Mouse (Mus musculus) CH12.LX (cell line): ENCODE data around the gene Anapc10. TPM values are rescaled to one million over a fixed set of nuclear protein-coding genes. Genes with fewer than 3 reads are reported as not detected.

Source experiments
- DNase-seq: peaks from one replicate; pipeline ENCODE4 v3.0.0-alpha.2; 2013; ENCODE audit errors: extremely low read depth
- H3K27ac ChIP-seq: 2 replicates; pipeline ENCODE4 v1.5.1; 2012; ENCODE audit warnings: low read depth, mild to moderate bottlenecking, control low read depth, moderate library complexity; ENCODE audit not compliant: insufficient read depth
- H3K27me3 ChIP-seq: replicated peaks from 2 replicates; pipeline ENCODE3; 2012; ENCODE audit warnings: inconsistent platforms
- H3K36me3 ChIP-seq, 2 experiments: replicated peaks in 1 of 2; 2 replicates each; pipeline versions ENCODE3 to v1.6.1; 2012; ENCODE audit warnings: inconsistent platforms in 1 of 2, low read length in 1 of 2, mild to moderate bottlenecking in 1 of 2, mixed read lengths in 1 of 2, moderate library complexity in 1 of 2; ENCODE audit not compliant: control insufficient read depth in 1 of 2, insufficient read depth in 1 of 2
- H3K4me1 ChIP-seq, 2 experiments: 2 replicates each; pipeline ENCODE4 v1.6.1; 2012; ENCODE audit warnings: inconsistent platforms in 1 of 2, moderate library complexity in 1 of 2; ENCODE audit not compliant: insufficient read depth in 2 of 2, control insufficient read depth in 1 of 2
- H3K4me2 ChIP-seq: 2 replicates; pipeline ENCODE4 v1.6.1; 2012; ENCODE audit warnings: low read depth, mild to moderate bottlenecking, control low read depth; ENCODE audit not compliant: poor library complexity, insufficient read depth, severe bottlenecking
- H3K4me3 ChIP-seq, 3 experiments: fragments of 150-350 bp in 1 of 3; sonication (generic) in 1 of 3; replicated peaks in 1 of 3; 2 replicates each; pipeline versions ENCODE3 to v1.5.1; 2011 to 2012; ENCODE audit warnings: low read depth in 2 of 3, low read length in 2 of 3, mild to moderate bottlenecking in 2 of 3, moderate library complexity in 2 of 3, control low read depth in 1 of 3, improper control_type of control experiment in 1 of 3, inconsistent platforms in 1 of 3, mixed read lengths in 1 of 3; ENCODE audit not compliant: poor library complexity in 1 of 3
- H3K79me2 ChIP-seq: replicated peaks from 2 replicates; pipeline ENCODE4 v1.6.1; 2012; ENCODE audit warnings: mild to moderate bottlenecking, moderate library complexity; ENCODE audit not compliant: control insufficient read depth, poor library complexity, insufficient read depth, severe bottlenecking; ENCODE audit errors: extremely low read depth
- H3K9ac ChIP-seq: 2 replicates; pipeline ENCODE4 v1.6.1; 2012; ENCODE audit warnings: low read depth, mild to moderate bottlenecking, control low read depth, moderate library complexity; ENCODE audit not compliant: insufficient read depth
- H3K9me3 ChIP-seq: replicated peaks from 2 replicates; pipeline ENCODE3; 2012; ENCODE audit warnings: low read length, inconsistent platforms, mixed read lengths
- CHD2 ChIP-seq: IDR thresholded peaks from 2 replicates; pipeline ENCODE4 v1.6.1; 2011; ENCODE audit warnings: low read length, improper control_type of control experiment
- CTCF ChIP-seq, 2 experiments: IDR thresholded peaks in 1 of 2; conservative IDR thresholded peaks in 1 of 2; 2 replicates each; pipeline ENCODE4 v1.5.1; 2011 to 2012; ENCODE audit warnings: low read depth in 2 of 2, low read length in 2 of 2, improper control_type of control experiment in 1 of 2, inconsistent platforms in 1 of 2, mild to moderate bottlenecking in 1 of 2, moderate library complexity in 1 of 2
- EP300 ChIP-seq: IDR thresholded peaks from 2 replicates; pipeline ENCODE4 v1.6.1; 2011; ENCODE audit warnings: low read length, improper control_type of control experiment
- ETS1 ChIP-seq: conservative IDR thresholded peaks from 2 replicates; pipeline ENCODE4 v1.6.1; 2012; ENCODE audit warnings: low read depth, mild to moderate bottlenecking, inconsistent platforms, low read length, improper control_type of control experiment, moderate library complexity
- HCFC1 ChIP-seq: IDR thresholded peaks from 2 replicates; pipeline ENCODE4 v1.6.1; 2012; ENCODE audit warnings: low read depth, mild to moderate bottlenecking, inconsistent platforms, low read length, improper control_type of control experiment
- JUN ChIP-seq: IDR thresholded peaks from 2 replicates; pipeline ENCODE4 v1.6.1; 2011; ENCODE audit warnings: low read depth, mild to moderate bottlenecking, low read length, improper control_type of control experiment, moderate library complexity; ENCODE audit not compliant: insufficient read depth
- MAFK ChIP-seq: IDR thresholded peaks from 2 replicates; pipeline ENCODE4 v1.6.1; 2011; ENCODE audit warnings: low read length, improper control_type of control experiment; ENCODE audit not compliant: insufficient replicate concordance
- MAX ChIP-seq: IDR thresholded peaks from 2 replicates; pipeline ENCODE4 v1.6.1; 2011; ENCODE audit warnings: low read length, improper control_type of control experiment
- MXI1 ChIP-seq: IDR thresholded peaks from 2 replicates; pipeline ENCODE4 v1.6.1; 2011; ENCODE audit warnings: mild to moderate bottlenecking, low read depth, low read length, improper control_type of control experiment
- NELFE ChIP-seq: IDR thresholded peaks from 2 replicates; pipeline ENCODE4 v1.6.1; 2011; ENCODE audit warnings: low read depth, low read length, improper control_type of control experiment
- NRF1 ChIP-seq: IDR thresholded peaks from 2 replicates; pipeline ENCODE4 v1.6.1; 2014; ENCODE audit warnings: low read depth, mild to moderate bottlenecking, inconsistent platforms, low read length, improper control_type of control experiment, moderate library complexity
- POLR2A ChIP-seq: IDR thresholded peaks from 2 replicates; pipeline ENCODE4 v1.6.1; 2011; ENCODE audit warnings: low read depth, mild to moderate bottlenecking, improper control_type of control experiment, low read length
- RCOR1 ChIP-seq: conservative IDR thresholded peaks from 2 replicates; pipeline ENCODE4 v1.6.1; 2012; ENCODE audit warnings: low read depth, mild to moderate bottlenecking, inconsistent platforms, low read length, improper control_type of control experiment
- SIN3A ChIP-seq: IDR thresholded peaks from 2 replicates; pipeline ENCODE4 v1.6.1; 2012; ENCODE audit warnings: low read length, improper control_type of control experiment, inconsistent platforms
- SMC3 ChIP-seq: IDR thresholded peaks from 2 replicates; pipeline ENCODE4 v1.6.1; 2011; ENCODE audit warnings: low read depth, low read length, improper control_type of control experiment
- TBP ChIP-seq: conservative IDR thresholded peaks from 2 replicates; pipeline ENCODE4 v1.6.1; 2011; ENCODE audit warnings: low read depth, low read length, improper control_type of control experiment
- TCF12 ChIP-seq: IDR thresholded peaks from 2 replicates; pipeline ENCODE4 v1.6.1; 2014; ENCODE audit warnings: low read depth, mild to moderate bottlenecking, inconsistent platforms, low read length, improper control_type of control experiment
- USF1 ChIP-seq: IDR thresholded peaks from 2 replicates; pipeline ENCODE4 v1.6.1; 2014; ENCODE audit warnings: low read depth, mild to moderate bottlenecking, inconsistent platforms, low read length, improper control_type of control experiment
- USF2 ChIP-seq: conservative IDR thresholded peaks from 2 replicates; pipeline ENCODE4 v1.6.1; 2011; ENCODE audit warnings: low read depth, low read length, improper control_type of control experiment
- ZNF384 ChIP-seq: IDR thresholded peaks from 2 replicates; pipeline ENCODE4 v1.6.1; 2012; ENCODE audit warnings: low read depth, low read length, improper control_type of control experiment, inconsistent platforms
- dilution Hi-C: fragments of 300-500 bp; cut with MboI; formaldehyde crosslinking; loops from 2 replicates; pipeline ENCODE4 v1.14.3; 2020; ENCODE audit warnings: low sequenced_read_pairs; ENCODE audit not compliant: extremely low pct_unique_long_range_greater_than_20kb, extremely low pct_ligation_motif_present
- in situ Hi-C: fragments of 300-500 bp; cut with MboI; formaldehyde crosslinking; loops from 3 replicates; pipeline ENCODE4 v1.14.3; 2019; ENCODE audit warnings: low sequenced_read_pairs, low pct_ligation_motif_present, low pct_unique_long_range_greater_than_20kb, mixed read lengths
- polyA plus RNA-seq: library from polyadenylated mRNA; unstranded; fragments of >175 nt; gene quantifications from 2 replicates; pipeline ENCODE4 v1.2.1, GENCODE M21; 2012; ENCODE audit warnings: low read depth; ENCODE audit not compliant: insufficient read length
- total RNA-seq, 2 experiments: library from RNA; depleted of rRNA; stranded (reverse); fragments of 300-350 nt in 1 of 2; fragments of >200 nt in 1 of 2; gene quantifications; 2 replicates each; pipeline ENCODE4 v1.2.3; 2012 to 2014

The Anapc10 gene
- total and polyA plus RNA-seq, 3 experiments, result 9.7 to 25.2 (median 22.3) TPM

DNA sequence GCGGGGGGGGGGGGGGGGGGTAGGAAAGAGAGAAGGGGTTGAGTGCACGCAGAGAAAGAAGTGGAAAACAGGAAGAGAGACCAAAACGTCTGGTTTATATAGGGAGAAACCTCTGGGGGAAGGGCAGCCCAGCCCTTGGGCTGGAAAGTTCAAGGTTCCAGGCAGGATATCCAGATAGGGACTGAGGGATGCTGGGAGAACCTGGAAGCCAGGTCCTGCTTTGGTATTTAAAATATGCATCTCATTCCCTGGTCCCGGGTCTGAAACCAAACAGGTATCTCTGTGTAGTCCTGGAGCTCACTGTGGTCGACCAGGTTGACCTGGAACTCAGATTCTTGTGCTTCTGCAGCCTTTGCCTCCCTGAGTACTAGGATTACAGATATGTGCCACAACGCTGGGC lies 1.1 kb downstream of the Anapc10 start:
- in situ Hi-C loops, result no loop called here
- no peak for TF ChIP-seq NELFE
- TF ChIP-seq MAX, result no peak
- TF ChIP-seq SMC3, result no peak
- no peak for TF ChIP-seq USF2
- TF ChIP-seq NRF1, result no peak
- no peak for TF ChIP-seq USF1
- no peak for TF ChIP-seq TBP
- no peak for TF ChIP-seq CTCF (conservative IDR thresholded peaks at IDR 0.05 in 1 of 2, IDR thresholded peaks at IDR 0.05 in 1 of 2; ENCODE audit: low read depth in 2 of 2, low read length in 2 of 2)
- TF ChIP-seq JUN, result no peak
- no peak for TF ChIP-seq MAFK
- TF ChIP-seq ETS1, result no peak
- no peak for TF ChIP-seq POLR2A
- no peak for TF ChIP-seq TCF12
- TF ChIP-seq HCFC1, result no peak
- dilution Hi-C loops, result no loop called here
- Histone ChIP-seq H3K27me3 (no peaks in the 10 kb centered on the region), H3K36me3 (peaks cover 16 to 33% of the 10 kb centered on the region in 2 experiments), H3K4me3 (no peak overlapping the region), H3K4me1 (peaks cover 2 to 13% of the 10 kb centered on the region in 2 experiments; a peak in 2 of 4 replicates), H3K4me2 (peak overlapping the region; percentile 95), H3K9ac (peak overlapping the region; percentile 60; the same call in 1 of the 2 replicates), H3K27ac (no peak overlapping the region), H3K9me3 (no peaks in the 10 kb centered on the region), H3K79me2 (peaks cover 30% of the 10 kb centered on the region)
- no peak for DNase-seq

- H3K36me3 ChIP-seq, result peaks cover 9 to 54% of the 10 kb centered on the region in 2 experiments
- in situ Hi-C loops, result no loop called here
These were observed 9.9 kb downstream of the Anapc10 start for GRCm38 (mm10) chr8:79721537-79721936.

More at GRCm38 (mm10) chr8:79721537-79721936, 9.9 kb downstream of the Anapc10 start:
- no peak overlapping the region for H3K4me3 ChIP-seq
- H3K27me3 ChIP-seq, result no peaks in the 10 kb centered on the region
- peak overlapping the region; percentile 51 for H3K27ac ChIP-seq
- dilution Hi-C loops, result no loop called here
- H3K4me2 ChIP-seq, result no peak overlapping the region
- H3K9ac ChIP-seq, result no peak overlapping the region
- no peaks in the 10 kb centered on the region for H3K9me3 ChIP-seq
- peak; percentile 67; the same call in 1 of the 2 replicates for TF ChIP-seq RCOR1
- TF ChIP-seq USF2, result no peak
- peak; percentile 72 for TF ChIP-seq EP300
- TF ChIP-seq CHD2, result no peak
- 0 out of 2 replicates have a peak, but pooled peaks have one; percentile 46 for TF ChIP-seq SIN3A
- 0 out of 2 replicates have a peak, but pooled peaks have one; percentile 22 for TF ChIP-seq MXI1
- peak; percentile 49; the same call in 1 of the 2 replicates for TF ChIP-seq ZNF384
- TF ChIP-seq, all 38 proteins: peak for 5
- DNase-seq, result peak; percentile 66
- H3K79me2 ChIP-seq, result no peaks in the 10 kb centered on the region
- H3K4me1 ChIP-seq, result peaks cover 15 to 35% of the 10 kb centered on the region in 2 experiments
